Mouse (Mus musculus): ENCODE measurements around the gene Eml2. TPM values are rescaled to one million over a fixed set of nuclear protein-coding genes. Genes with fewer than 3 reads are reported as not detected.

Eml2 gene
- polyA plus RNA-seq, 1 experiment from 2014 or later: 12.4 TPM

GRCm38 (mm10) chr7:19239423-19239822, 63.2 kb downstream of the Eml2 start:
- H3K27ac ChIP-seq (ENCODE audit: low read length): no peak overlapping the region
- WGBS: 0% methylated on average over 1 of the region's 1 CpGs
- H3K4me3 ChIP-seq (ENCODE audit: low read length): no peak overlapping the region
- H3K4me1 ChIP-seq (replicated peaks; ENCODE audit: control insufficient read depth, insufficient read depth, low read length): peaks cover 8% of the 10 kb centered on the region
- H3K9me3 ChIP-seq (ENCODE audit: control insufficient read depth, low read length): no peaks in the 10 kb centered on the region
- peak; percentile 91 for ATAC-seq (ENCODE audit: low read depth)
- H3K4me2 ChIP-seq (ENCODE audit: low read depth, low read length): no peak overlapping the region
- no peaks in the 10 kb centered on the region for H3K36me3 ChIP-seq (ENCODE audit: control insufficient read depth, insufficient read depth, low read length)
- no peaks in the 10 kb centered on the region for H3K27me3 ChIP-seq (ENCODE audit: control insufficient read depth, insufficient read depth, low read depth, low read length)
- H3K9ac ChIP-seq (ENCODE audit: low read length): no peak overlapping the region

DNA sequence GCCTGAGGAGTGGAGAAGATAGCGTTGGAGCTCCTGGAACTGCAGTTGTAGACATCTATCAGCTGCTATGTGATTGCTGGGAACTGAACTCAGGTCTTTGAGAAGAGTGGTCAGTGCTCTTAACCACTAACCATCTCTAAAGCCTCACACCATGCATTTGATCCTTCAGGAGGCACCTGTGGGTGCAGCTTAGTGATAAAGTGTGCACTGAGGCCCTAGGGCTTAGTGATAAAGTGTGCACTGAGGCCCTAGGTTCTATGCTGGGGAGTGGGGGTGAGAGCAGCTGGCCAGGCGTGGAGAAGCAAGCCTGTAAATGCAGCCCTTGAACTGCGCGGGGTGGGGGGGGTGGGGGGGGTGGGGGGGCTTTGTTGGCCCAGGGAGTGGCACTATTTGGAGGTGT, 63.8 kb downstream of the Eml2 start:
- WGBS: 80% methylated on average over 4 of the region's 4 CpGs
- ATAC-seq (ENCODE audit: low read depth): no peak
- H3K36me3 ChIP-seq (ENCODE audit: control insufficient read depth, insufficient read depth, low read length): no peaks in the 10 kb centered on the region
- H3K27me3 ChIP-seq (ENCODE audit: control insufficient read depth, insufficient read depth, low read depth, low read length): no peaks in the 10 kb centered on the region
- H3K27ac ChIP-seq (ENCODE audit: low read length): no peak overlapping the region
- no peak overlapping the region for H3K9ac ChIP-seq (ENCODE audit: low read length)
- no peak overlapping the region for H3K4me2 ChIP-seq (ENCODE audit: low read depth, low read length)
- no peaks in the 10 kb centered on the region for H3K9me3 ChIP-seq (ENCODE audit: control insufficient read depth, low read length)
- peaks cover 8% of the 10 kb centered on the region for H3K4me1 ChIP-seq (replicated peaks; ENCODE audit: control insufficient read depth, insufficient read depth, low read length)
- no peak overlapping the region for H3K4me3 ChIP-seq (ENCODE audit: low read length)

GRCm38 (mm10) chr7:19240905-19241463, 64.8 kb downstream of the Eml2 start:
- no peak for ATAC-seq (ENCODE audit: low read depth)
- Histone ChIP-seq H3K4me1 (replicated peaks; ENCODE audit: control insufficient read depth, insufficient read depth, low read length) (peaks cover 8% of the 10 kb centered on the region), H3K4me3 (ENCODE audit: low read length) (no peak overlapping the region), H3K27ac (ENCODE audit: low read length) (no peak overlapping the region), H3K9me3 (ENCODE audit: control insufficient read depth, low read length) (no peaks in the 10 kb centered on the region), H3K4me2 (ENCODE audit: low read depth, low read length) (no peak overlapping the region), H3K9ac (ENCODE audit: low read length) (no peak overlapping the region), H3K36me3 (ENCODE audit: control insufficient read depth, insufficient read depth, low read length) (peaks cover 2% of the 10 kb centered on the region; the same call in 1 of the 2 replicates), H3K27me3 (ENCODE audit: control insufficient read depth, insufficient read depth, low read depth, low read length) (no peaks in the 10 kb centered on the region)
- WGBS: 81% methylated on average over 8 of the region's 8 CpGs

- no peak overlapping the region for H3K4me2 ChIP-seq (ENCODE audit: low read depth, low read length)
- no peak overlapping the region for H3K27ac ChIP-seq (ENCODE audit: low read length)
- no peak overlapping the region for H3K4me3 ChIP-seq (ENCODE audit: low read length)
- ATAC-seq (ENCODE audit: low read depth): no peak
- WGBS: 84% methylated on average over 1 of the region's 1 CpGs
- H3K9me3 ChIP-seq (ENCODE audit: control insufficient read depth, low read length): no peaks in the 10 kb centered on the region
- H3K4me1 ChIP-seq (replicated peaks; ENCODE audit: control insufficient read depth, insufficient read depth, low read length): peaks cover 5% of the 10 kb centered on the region; the same call in 1 of the 2 replicates
- no peaks in the 10 kb centered on the region for H3K27me3 ChIP-seq (ENCODE audit: control insufficient read depth, insufficient read depth, low read depth, low read length)
- H3K36me3 ChIP-seq (ENCODE audit: control insufficient read depth, insufficient read depth, low read length): peaks cover 5% of the 10 kb centered on the region; the same call in 1 of the 2 replicates
- H3K9ac ChIP-seq (ENCODE audit: low read length): no peak overlapping the region
Measured at GRCm38 (mm10) chr7:19242005-19242404, 65.8 kb downstream of the Eml2 start.

- H3K36me3 ChIP-seq (ENCODE audit: control insufficient read depth, insufficient read depth, low read length): peaks cover 9% of the 10 kb centered on the region; the same call in 1 of the 2 replicates
- no peak overlapping the region for H3K4me3 ChIP-seq (ENCODE audit: low read length)
- no peaks in the 10 kb centered on the region for H3K27me3 ChIP-seq (ENCODE audit: control insufficient read depth, insufficient read depth, low read depth, low read length)
- no peak overlapping the region for H3K27ac ChIP-seq (ENCODE audit: low read length)
- H3K9ac ChIP-seq (ENCODE audit: low read length): no peak overlapping the region
- no peaks in the 10 kb centered on the region for H3K9me3 ChIP-seq (ENCODE audit: control insufficient read depth, low read length)
- H3K4me1 ChIP-seq (replicated peaks; ENCODE audit: control insufficient read depth, insufficient read depth, low read length): peaks cover 2% of the 10 kb centered on the region; the same call in 1 of the 2 replicates
- ATAC-seq (ENCODE audit: low read depth): no peak
- no peak overlapping the region for H3K4me2 ChIP-seq (ENCODE audit: low read depth, low read length)
- WGBS: 59% methylated on average over 5 of the region's 5 CpGs
Measured at GRCm38 (mm10) chr7:19243858-19244257, 67.6 kb downstream of the Eml2 start.

DNA sequence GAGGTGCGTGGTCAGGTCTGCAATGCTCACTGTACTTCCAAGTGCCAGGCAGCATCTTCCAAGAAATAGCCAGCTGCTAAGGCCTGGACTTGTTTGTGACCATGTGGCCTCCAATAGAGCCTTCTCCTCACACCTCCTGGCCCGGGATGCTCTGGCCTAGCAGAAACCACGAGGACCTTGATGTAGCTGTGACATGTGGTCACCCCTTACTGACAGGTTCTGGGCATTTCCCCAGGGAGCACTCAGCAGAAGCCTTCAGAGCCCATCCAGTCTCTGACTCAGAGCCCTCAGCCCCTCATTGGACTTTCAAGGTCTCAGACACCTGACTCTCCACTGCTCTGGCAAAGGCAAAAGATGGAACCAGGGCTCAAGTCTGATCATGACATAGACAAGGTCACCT, 68.9 kb downstream of the Eml2 start:
- no peak overlapping the region for H3K4me3 ChIP-seq (ENCODE audit: low read length)
- H3K27ac ChIP-seq (ENCODE audit: low read length): no peak overlapping the region
- WGBS: 72% methylated on average over 3 of the region's 3 CpGs
- no peaks in the 10 kb centered on the region for H3K27me3 ChIP-seq (ENCODE audit: control insufficient read depth, insufficient read depth, low read depth, low read length)
- H3K9me3 ChIP-seq (ENCODE audit: control insufficient read depth, low read length): no peaks in the 10 kb centered on the region
- no peak overlapping the region for H3K9ac ChIP-seq (ENCODE audit: low read length)
- no peak for ATAC-seq (ENCODE audit: low read depth)
- H3K36me3 ChIP-seq (ENCODE audit: control insufficient read depth, insufficient read depth, low read length): peaks cover 9% of the 10 kb centered on the region; the same call in 1 of the 2 replicates
- H3K4me2 ChIP-seq (ENCODE audit: low read depth, low read length): no peak overlapping the region
- H3K4me1 ChIP-seq (replicated peaks; ENCODE audit: control insufficient read depth, insufficient read depth, low read length): no peaks in the 10 kb centered on the region

- 93% methylated on average over 1 of the region's 1 CpGs for WGBS
- Histone ChIP-seq H3K4me1 (replicated peaks; ENCODE audit: control insufficient read depth, insufficient read depth, low read length) (no peaks in the 10 kb centered on the region), H3K36me3 (ENCODE audit: control insufficient read depth, insufficient read depth, low read length) (peaks cover 9% of the 10 kb centered on the region; the same call in 1 of the 2 replicates), H3K27ac (ENCODE audit: low read length) (no peak overlapping the region), H3K4me3 (ENCODE audit: low read length) (no peak overlapping the region), H3K9me3 (ENCODE audit: control insufficient read depth, low read length) (no peaks in the 10 kb centered on the region), H3K9ac (ENCODE audit: low read length) (no peak overlapping the region), H3K27me3 (ENCODE audit: control insufficient read depth, insufficient read depth, low read depth, low read length) (no peaks in the 10 kb centered on the region), H3K4me2 (ENCODE audit: low read depth, low read length) (no peak overlapping the region)
- ATAC-seq (ENCODE audit: low read depth): no peak
Measured at GRCm38 (mm10) chr7:19246855-19247254, 70.6 kb downstream of the Eml2 start.

GRCm38 (mm10) chr7:19247511-19247910, 71.3 kb downstream of the Eml2 start:
- 91% methylated on average over 2 of the region's 2 CpGs for WGBS
- H3K27ac ChIP-seq (ENCODE audit: low read length): no peak overlapping the region
- no peaks in the 10 kb centered on the region for H3K9me3 ChIP-seq (ENCODE audit: control insufficient read depth, low read length)
- no peak overlapping the region for H3K4me3 ChIP-seq (ENCODE audit: low read length)
- H3K4me1 ChIP-seq (replicated peaks; ENCODE audit: control insufficient read depth, insufficient read depth, low read length): no peaks in the 10 kb centered on the region
- peaks cover 9% of the 10 kb centered on the region; the same call in 1 of the 2 replicates for H3K36me3 ChIP-seq (ENCODE audit: control insufficient read depth, insufficient read depth, low read length)
- ATAC-seq (ENCODE audit: low read depth): no peak
- H3K4me2 ChIP-seq (ENCODE audit: low read depth, low read length): no peak overlapping the region
- H3K27me3 ChIP-seq (ENCODE audit: control insufficient read depth, insufficient read depth, low read depth, low read length): no peaks in the 10 kb centered on the region
- H3K9ac ChIP-seq (ENCODE audit: low read length): no peak overlapping the region

- 75% methylated on average over 4 of the region's 4 CpGs for WGBS
- Histone ChIP-seq H3K36me3 (ENCODE audit: control insufficient read depth, insufficient read depth, low read length) (peaks cover 15% of the 10 kb centered on the region), H3K27me3 (ENCODE audit: control insufficient read depth, insufficient read depth, low read depth, low read length) (no peaks in the 10 kb centered on the region), H3K4me1 (replicated peaks; ENCODE audit: control insufficient read depth, insufficient read depth, low read length) (no peaks in the 10 kb centered on the region), H3K27ac (ENCODE audit: low read length) (no peak overlapping the region), H3K4me2 (ENCODE audit: low read depth, low read length) (no peak overlapping the region), H3K4me3 (ENCODE audit: low read length) (no peak overlapping the region), H3K9ac (ENCODE audit: low read length) (no peak overlapping the region), H3K9me3 (ENCODE audit: control insufficient read depth, low read length) (no peaks in the 10 kb centered on the region)
- ATAC-seq (ENCODE audit: low read depth): no peak
Measured at GRCm38 (mm10) chr7:19252078-19252477, 75.9 kb downstream of the Eml2 start.

Data from lung, embryonic 16.5 days (tissue).